Mouse (Mus musculus): ENCODE results near the gene Cyp1a2. TPM values are rescaled to one million over a fixed set of nuclear protein-coding genes. Genes with fewer than 3 reads are reported as not detected.

Gene Cyp1a2
- polyA plus RNA-seq, 1 experiment from 2014 or later = 0.07 TPM

- Histone ChIP-seq H3K27ac (ENCODE audit: low read length) (no peak overlapping the region), H3K27me3 (ENCODE audit: control insufficient read depth, insufficient read depth, low read length) (no peaks in the 10 kb centered on the region), H3K36me3 (ENCODE audit: control insufficient read depth, insufficient read depth) (peaks cover 35% of the 10 kb centered on the region), H3K4me2 (ENCODE audit: low read depth, low read length) (no peak overlapping the region), H3K9ac (ENCODE audit: low read length) (no peak overlapping the region), H3K9me3 (replicated peaks; ENCODE audit: control insufficient read depth, low read length) (no peaks in the 10 kb centered on the region), H3K4me1 (ENCODE audit: control insufficient read depth, insufficient read depth, low read length) (no peaks in the 10 kb centered on the region), H3K4me3 (ENCODE audit: low read length) (no peak overlapping the region)
- no peak for ATAC-seq (replicated peaks; ENCODE audit: extremely low read depth, insufficient read depth, low FRiP score)
- WGBS = 90% methylated on average over 17 of the region's 17 CpGs
Measured at GRCm38 (mm10) chr9:57627191-57627590, 56.3 kb downstream of the Cyp1a2 start.

Other genes with a start within 250 kb of the Cyp1a2 start
- gene Ppcdc, start 243.6 kb downstream of the Cyp1a2 start, polyA plus RNA-seq (2015; fragmentation: Nextera tagmentation; extraction: Ambion mirVana) = 20.2 and 21.0 TPM in 2 replicates
- gene Scamp5, start 215.6 kb downstream of the Cyp1a2 start, polyA plus RNA-seq (2015; fragmentation: Nextera tagmentation; extraction: Ambion mirVana) = 7.9 TPM in 2 replicates
- gene Rpp25, start 179.7 kb downstream of the Cyp1a2 start, polyA plus RNA-seq (2015; fragmentation: Nextera tagmentation; extraction: Ambion mirVana) = 11.5 and 15.9 TPM in 2 replicates
- gene Cox5a, start 162.4 kb downstream of the Cyp1a2 start, polyA plus RNA-seq (2015; fragmentation: Nextera tagmentation; extraction: Ambion mirVana) = 1,790 and 1,803 TPM in 2 replicates
- gene Fam219b, start 146.2 kb downstream of the Cyp1a2 start, polyA plus RNA-seq (2015; fragmentation: Nextera tagmentation; extraction: Ambion mirVana) = 12.7 and 13.4 TPM in 2 replicates
- 89.8 and 95.6 TPM in 2 replicates for gene Mpi, start 130.9 kb downstream of the Cyp1a2 start, polyA plus RNA-seq (2015; fragmentation: Nextera tagmentation; extraction: Ambion mirVana)
- gene Scamp2, start 122.8 kb downstream of the Cyp1a2 start, polyA plus RNA-seq (2015; fragmentation: Nextera tagmentation; extraction: Ambion mirVana) = 52.3 and 53.4 TPM in 2 replicates
- 17.9 and 20.1 TPM in 2 replicates for gene Ulk3, start 94.3 kb downstream of the Cyp1a2 start, polyA plus RNA-seq (2015; fragmentation: Nextera tagmentation; extraction: Ambion mirVana)
- not detected in 2 replicates for gene Cplx3, start 77.4 kb downstream of the Cyp1a2 start, polyA plus RNA-seq (2015; fragmentation: Nextera tagmentation; extraction: Ambion mirVana)
- 0.11 TPM in 1 of 2 replicates, not detected in the other for gene Lman1l, start 62.9 kb downstream of the Cyp1a2 start, polyA plus RNA-seq (2015; fragmentation: Nextera tagmentation; extraction: Ambion mirVana)
- gene Csk, start 30.1 kb downstream of the Cyp1a2 start, polyA plus RNA-seq (2015; fragmentation: Nextera tagmentation; extraction: Ambion mirVana) = 20.4 and 29.9 TPM in 2 replicates
- gene Cyp1a1, start 4.2 kb upstream of the Cyp1a2 start, polyA plus RNA-seq (2015; fragmentation: Nextera tagmentation; extraction: Ambion mirVana) = not detected in 2 replicates
- gene Edc3, start 24.8 kb upstream of the Cyp1a2 start, polyA plus RNA-seq (2015; fragmentation: Nextera tagmentation; extraction: Ambion mirVana) = 18.2 and 19.5 TPM in 2 replicates
- 57.9 and 67.5 TPM in 2 replicates for gene Clk3, start 82.2 kb upstream of the Cyp1a2 start, polyA plus RNA-seq (2015; fragmentation: Nextera tagmentation; extraction: Ambion mirVana)
- gene Arid3b, start 153.1 kb upstream of the Cyp1a2 start, polyA plus RNA-seq (2015; fragmentation: Nextera tagmentation; extraction: Ambion mirVana) = 7.5 and 8.8 TPM in 2 replicates
- gene Ubl7, start 227.3 kb upstream of the Cyp1a2 start, polyA plus RNA-seq (2015; fragmentation: Nextera tagmentation; extraction: Ambion mirVana) = 110 and 113 TPM in 2 replicates